Mouse (Mus musculus) myocyte (in vitro differentiated cells): Measurements from ENCODE around the gene Ppp4r3b.

Experiments
- CEBPB ChIP-seq: IDR thresholded peaks from 2 replicates; pipeline ENCODE4 v1.6.1; 2011; ENCODE audit warnings: mild to moderate bottlenecking, moderate library complexity; ENCODE audit not compliant: poor library complexity, insufficient read depth, severe bottlenecking
- E2F4 ChIP-seq: IDR thresholded peaks from one replicate; pipeline ENCODE4 v1.6.1; 2011; ENCODE audit warnings: mild to moderate bottlenecking, control low read depth, moderate library complexity; ENCODE audit not compliant: insufficient read depth
- MAX ChIP-seq: IDR thresholded peaks from one replicate; pipeline ENCODE4 v1.6.1; 2011; ENCODE audit warnings: low read depth, mild to moderate bottlenecking, control low read depth
- MYOD1 ChIP-seq, 3 experiments: IDR thresholded peaks; one replicate each; pipeline ENCODE4 v1.6.1; 2011; ENCODE audit warnings: control low read depth in 2 of 3, low read depth in 2 of 3, mild to moderate bottlenecking in 2 of 3, moderate library complexity in 1 of 3; ENCODE audit not compliant: insufficient read length in 2 of 3, control insufficient read depth in 1 of 3
- MYOG ChIP-seq, 3 experiments: IDR thresholded peaks; one replicate each; pipeline ENCODE4 v1.6.1; 2011; ENCODE audit warnings: control low read depth in 2 of 3, low read depth in 2 of 3, mild to moderate bottlenecking in 2 of 3; ENCODE audit not compliant: insufficient read length in 2 of 3, control insufficient read depth in 1 of 3, insufficient read depth in 1 of 3
- POLR2A ChIP-seq: IDR thresholded peaks from one replicate; pipeline ENCODE4 v1.6.1; 2011; ENCODE audit warnings: low read depth, mild to moderate bottlenecking, control low read depth, moderate library complexity; ENCODE audit not compliant: insufficient read length
- POLR2AphosphoS2 ChIP-seq: IDR thresholded peaks from one replicate; pipeline ENCODE4 v1.6.1; 2011; ENCODE audit warnings: low read depth, control low read depth; ENCODE audit not compliant: insufficient read length
- REST ChIP-seq: IDR thresholded peaks from one replicate; pipeline ENCODE4 v1.6.1; 2011; ENCODE audit warnings: mild to moderate bottlenecking, control low read depth, moderate library complexity; ENCODE audit not compliant: insufficient read depth, insufficient read length
- SRF ChIP-seq: IDR thresholded peaks from one replicate; pipeline ENCODE4 v1.6.1; 2011; ENCODE audit warnings: low read depth; ENCODE audit not compliant: control insufficient read depth, insufficient read length
- TCF3 ChIP-seq: IDR thresholded peaks from one replicate; pipeline ENCODE4 v1.6.1; 2011; ENCODE audit warnings: low read depth, control low read depth; ENCODE audit not compliant: insufficient read length

- TF ChIP-seq E2F4 (no peak), CEBPB (no peak), POLR2A (no peak), MYOG (IDR thresholded peaks at IDR 0.05; ENCODE audit: control insufficient read depth in 1 of 3, insufficient read depth in 1 of 3, insufficient read length in 2 of 3, low read depth in 2 of 3) (no peak), REST (no peak), POLR2AphosphoS2 (no peak), MAX (no peak), MYOD1 (IDR thresholded peaks at IDR 0.05; ENCODE audit: control insufficient read depth in 1 of 3, insufficient read length in 2 of 3, low read depth in 2 of 3) (no peak), SRF (no peak), TCF3 (no peak)
Observed at GRCm38 (mm10) chr11:29129862-29130384, 42.8 kb upstream of the Ppp4r3b start.
